Mouse (Mus musculus) hindbrain, embryonic 12.5 days (tissue): ENCODE measurements around the gene Slc9a3r1. TPM values are rescaled to one million over a fixed set of nuclear protein-coding genes. Genes with fewer than 3 reads are reported as not detected.
A peak's percentile ranks its signal among the peaks of the same experiment; 100 is the strongest.

Experiments used
- ATAC-seq: fragments of 200-750 bp; cut with Nextera tagmentation; 2 replicates; pipeline ENCODE4 v1.8.0; 2017; ENCODE audit warnings: moderate TSS enrichment; ENCODE audit not compliant: low FRiP score
- H3K27ac ChIP-seq: fragments of 300-500 bp; sonication (generic); 2 replicates; pipeline ENCODE4 v1.5.1; 2016; ENCODE audit warnings: mild to moderate bottlenecking
- H3K27me3 ChIP-seq: fragments of 300-500 bp; sonication (generic); 2 replicates; pipeline ENCODE4 v1.6.1; 2016; ENCODE audit warnings: mild to moderate bottlenecking
- H3K36me3 ChIP-seq: fragments of 300-500 bp; sonication (generic); 2 replicates; pipeline ENCODE4 v1.6.1; 2016; ENCODE audit warnings: mild to moderate bottlenecking
- H3K4me1 ChIP-seq: fragments of 300-500 bp; sonication (generic); 2 replicates; pipeline ENCODE4 v1.6.1; 2016
- H3K4me2 ChIP-seq: fragments of 300-500 bp; sonication (generic); replicated peaks from 2 replicates; pipeline ENCODE4 v1.6.1; 2016; ENCODE audit warnings: mild to moderate bottlenecking
- H3K4me3 ChIP-seq: fragments of 300-500 bp; sonication (generic); 2 replicates; pipeline ENCODE4 v1.5.1; 2016; ENCODE audit warnings: mild to moderate bottlenecking
- H3K9ac ChIP-seq: fragments of 300-500 bp; sonication (generic); 2 replicates; pipeline ENCODE4 v1.6.1; 2016; ENCODE audit warnings: mild to moderate bottlenecking, moderate library complexity
- H3K9me3 ChIP-seq: fragments of 300-500 bp; sonication (generic); replicated peaks from 2 replicates; pipeline ENCODE4 v1.6.1; 2016; ENCODE audit warnings: mild to moderate bottlenecking
- WGBS: fragments of 180-500 bp; shearing (Covaris S2); methylation state at CpG from one replicate; pipeline ENCODE4 v1.1.7; 2016; 5-methylcytosine and 5-hydroxymethylcytosine counted together
- polyA plus RNA-seq: library from polyadenylated mRNA; unstranded; fragments of >200 nt; fragmentation: Nextera tagmentation; extraction: Ambion mirVana; gene quantifications from 2 replicates; pipeline ENCODE4 v1.2.1, GENCODE M21; 2016

Slc9a3r1 gene
- polyA plus RNA-seq, 1 experiment from 2014 or later = 42.3 TPM

- no peak for ATAC-seq
- H3K27ac ChIP-seq = no peak overlapping the region
- no peaks in the 10 kb centered on the region for H3K9me3 ChIP-seq
- H3K4me2 ChIP-seq = peak overlapping the region; percentile 61
- peaks cover 27% of the 10 kb centered on the region for H3K4me1 ChIP-seq
- peaks cover 53% of the 10 kb centered on the region for H3K27me3 ChIP-seq
- H3K9ac ChIP-seq = peak overlapping the region; percentile 54; the same call in 1 of the 2 replicates
- 2% methylated on average over 9 of the region's 9 CpGs for WGBS
- peak overlapping the region; percentile 46 for H3K4me3 ChIP-seq
- no peaks in the 10 kb centered on the region for H3K36me3 ChIP-seq
Observed at GRCm38 (mm10) chr11:115164976-115165374, 1.8 kb downstream of the Slc9a3r1 start.

- ATAC-seq = no peak
- Histone ChIP-seq H3K36me3 (no peaks in the 10 kb centered on the region), H3K9ac (no peak overlapping the region), H3K4me3 (no peak overlapping the region), H3K9me3 (no peaks in the 10 kb centered on the region), H3K27me3 (peaks cover 52% of the 10 kb centered on the region), H3K4me1 (peaks cover 27% of the 10 kb centered on the region), H3K27ac (no peak overlapping the region), H3K4me2 (no peak overlapping the region)
- 93% methylated on average over 3 of the region's 3 CpGs for WGBS
Observed at GRCm38 (mm10) chr11:115166776-115167175, 3.6 kb downstream of the Slc9a3r1 start.

- no peaks in the 10 kb centered on the region for H3K9me3 ChIP-seq
- H3K27ac ChIP-seq = no peak overlapping the region
- 83% methylated on average over 8 of the region's 8 CpGs for WGBS
- H3K36me3 ChIP-seq = no peaks in the 10 kb centered on the region
- H3K4me2 ChIP-seq = no peak overlapping the region
- peaks cover 29% of the 10 kb centered on the region for H3K4me1 ChIP-seq
- no peak overlapping the region for H3K4me3 ChIP-seq
- H3K9ac ChIP-seq = no peak overlapping the region
- H3K27me3 ChIP-seq = peaks cover 49% of the 10 kb centered on the region
- ATAC-seq = no peak
Observed at GRCm38 (mm10) chr11:115167631-115168249, 4.6 kb downstream of the Slc9a3r1 start.

GRCm38 (mm10) chr11:115169430-115169829 lies 6.3 kb downstream of the Slc9a3r1 start:
- no peaks in the 10 kb centered on the region for H3K9me3 ChIP-seq
- H3K4me1 ChIP-seq = peaks cover 32% of the 10 kb centered on the region
- no peak overlapping the region for H3K27ac ChIP-seq
- WGBS = 90% methylated on average over 4 of the region's 4 CpGs
- H3K4me2 ChIP-seq = no peak overlapping the region
- ATAC-seq = no peak
- no peak overlapping the region for H3K9ac ChIP-seq
- H3K27me3 ChIP-seq = peaks cover 48% of the 10 kb centered on the region
- no peak overlapping the region for H3K4me3 ChIP-seq
- no peaks in the 10 kb centered on the region for H3K36me3 ChIP-seq

- 36% methylated on average over 8 of the region's 8 CpGs for WGBS
- H3K27ac ChIP-seq = no peak overlapping the region
- no peak overlapping the region for H3K9ac ChIP-seq
- H3K4me1 ChIP-seq = peaks cover 40% of the 10 kb centered on the region
- no peaks in the 10 kb centered on the region for H3K9me3 ChIP-seq
- ATAC-seq = no peak
- H3K4me3 ChIP-seq = no peak overlapping the region
- no peaks in the 10 kb centered on the region for H3K36me3 ChIP-seq
- H3K4me2 ChIP-seq = no peak overlapping the region
- peaks cover 41% of the 10 kb centered on the region for H3K27me3 ChIP-seq
Observed at GRCm38 (mm10) chr11:115171125-115171524, 8.0 kb downstream of the Slc9a3r1 start.

GRCm38 (mm10) chr11:115172825-115173287 lies 9.7 kb downstream of the Slc9a3r1 start:
- Histone ChIP-seq H3K4me3 (no peak overlapping the region), H3K9me3 (no peaks in the 10 kb centered on the region), H3K27ac (no peak overlapping the region), H3K9ac (no peak overlapping the region), H3K4me2 (0 out of 2 replicates have a peak overlapping the region, but pooled peaks have one; percentile 2), H3K27me3 (peaks cover 38% of the 10 kb centered on the region), H3K4me1 (peaks cover 56% of the 10 kb centered on the region), H3K36me3 (no peaks in the 10 kb centered on the region)
- 19% methylated on average over 4 of the region's 4 CpGs for WGBS
- ATAC-seq = 0 out of 2 replicates have a peak, but pooled peaks have one; percentile 22

GRCm38 (mm10) chr11:115173549-115174339 lies 10.6 kb downstream of the Slc9a3r1 start:
- Histone ChIP-seq H3K9me3 (no peaks in the 10 kb centered on the region), H3K27me3 (peaks cover 38% of the 10 kb centered on the region), H3K27ac (no peak overlapping the region), H3K36me3 (no peaks in the 10 kb centered on the region), H3K4me3 (no peak overlapping the region), H3K9ac (no peak overlapping the region), H3K4me2 (no peak overlapping the region), H3K4me1 (peaks cover 60% of the 10 kb centered on the region)
- no peak for ATAC-seq
- WGBS = 14% methylated on average over 16 of the region's 16 CpGs

- H3K9ac ChIP-seq = 0 out of 2 replicates have a peak overlapping the region, but pooled peaks have one; percentile 20
- H3K36me3 ChIP-seq = no peaks in the 10 kb centered on the region
- ATAC-seq = no peak
- peak overlapping the region; percentile 44 for H3K27ac ChIP-seq
- no peak overlapping the region for H3K4me3 ChIP-seq
- 62% methylated on average over 24 of the region's 24 CpGs for WGBS
- H3K9me3 ChIP-seq = no peaks in the 10 kb centered on the region
- H3K4me1 ChIP-seq = peaks cover 60% of the 10 kb centered on the region
- H3K27me3 ChIP-seq = peaks cover 32% of the 10 kb centered on the region
- 0 out of 2 replicates have a peak overlapping the region, but pooled peaks have one; percentile 6 for H3K4me2 ChIP-seq
Observed at GRCm38 (mm10) chr11:115176399-115177190, 13.5 kb downstream of the Slc9a3r1 start.

- Histone ChIP-seq H3K4me2 (peak overlapping the region; percentile 25), H3K4me1 (peaks cover 53% of the 10 kb centered on the region), H3K27ac (peak overlapping the region; percentile 41; the same call in 1 of the 2 replicates), H3K36me3 (no peaks in the 10 kb centered on the region), H3K9me3 (no peaks in the 10 kb centered on the region), H3K9ac (peak overlapping the region; percentile 20), H3K27me3 (peaks cover 24% of the 10 kb centered on the region), H3K4me3 (no peak overlapping the region)
- 36% methylated on average over 10 of the region's 10 CpGs for WGBS
- peak; percentile 60 for ATAC-seq
Observed at GRCm38 (mm10) chr11:115177559-115178195, 14.5 kb downstream of the Slc9a3r1 start.

- no peak for ATAC-seq
Observed at GRCm38 (mm10) chr11:115178766-115179165, 15.6 kb downstream of the Slc9a3r1 start.

GRCm38 (mm10) chr11:115179191-115179590 lies 16.1 kb downstream of the Slc9a3r1 start:
- peaks cover 12% of the 10 kb centered on the region for H3K27me3 ChIP-seq
- H3K9me3 ChIP-seq = no peaks in the 10 kb centered on the region
- H3K9ac ChIP-seq = no peak overlapping the region
- no peak overlapping the region for H3K4me2 ChIP-seq
- ATAC-seq = no peak
- H3K4me3 ChIP-seq = no peak overlapping the region
- H3K36me3 ChIP-seq = no peaks in the 10 kb centered on the region
- peaks cover 38% of the 10 kb centered on the region for H3K4me1 ChIP-seq
- no peak overlapping the region for H3K27ac ChIP-seq
- WGBS = 73% methylated on average over 6 of the region's 6 CpGs

More at GRCm38 (mm10) chr11:115178766-115179165, 15.6 kb downstream of the Slc9a3r1 start:
- WGBS = 85% methylated on average over 2 of the region's 2 CpGs
- H3K9me3 ChIP-seq = no peaks in the 10 kb centered on the region
- H3K36me3 ChIP-seq = no peaks in the 10 kb centered on the region
- H3K27me3 ChIP-seq = peaks cover 16% of the 10 kb centered on the region
- no peak overlapping the region for H3K4me3 ChIP-seq
- no peak overlapping the region for H3K4me2 ChIP-seq
- H3K27ac ChIP-seq = no peak overlapping the region
- H3K9ac ChIP-seq = no peak overlapping the region
- H3K4me1 ChIP-seq = peaks cover 42% of the 10 kb centered on the region
